15 mouse cellular contexts compared by ENCODE assay signal in genomic region chr1:98280263-98281052, GRCm38 (mm10).
A peak's percentile ranks its signal among the peaks of the same experiment; 100 is the strongest.
DNase-seq lines count a peak whose midpoint lies in the region; ATAC-seq and TF ChIP-seq lines count a peak whose summit lies in the region.
"Had no signal": no experiment of that assay in that cellular context is flagged by ENCODE, and none has a peak within 500 bp of the region (broad histone marks: within the 10 kb centered on the region; RNA-seq: fewer than 3 reads in every experiment).

No protein-coding gene starts in this region.

- no peak overlapping the region for H3K4me3 ChIP-seq in heart, adult 2 months
- no peak overlapping the region for H3K4me3 ChIP-seq in lung, embryonic 15.5 days
- H3K4me3 ChIP-seq in hindbrain, embryonic 15.5 days, result no peak overlapping the region
- H3K4me3 ChIP-seq in neural tube, embryonic 13.5 days, result no peak overlapping the region
- H3K4me3 ChIP-seq: erythroblast, embryonic 14.5 days had no signal

- H3K9me3 ChIP-seq in lung, embryonic 15.5 days, result no peaks in the 10 kb centered on the region
- no peaks in the 10 kb centered on the region for H3K9me3 ChIP-seq in hindbrain, embryonic 15.5 days
- no peaks in the 10 kb centered on the region for H3K9me3 ChIP-seq in neural tube, embryonic 13.5 days

- H3K27ac ChIP-seq in heart, adult 2 months, result peak overlapping the region; percentile 49
- H3K27ac ChIP-seq in lung, embryonic 15.5 days, result peak overlapping the region; percentile 42
- H3K27ac ChIP-seq in hindbrain, embryonic 15.5 days (replicated peaks), result peak overlapping the region; percentile 58
- peak overlapping the region; percentile 61 for H3K27ac ChIP-seq in neural tube, embryonic 13.5 days (replicated peaks)
- H3K27ac ChIP-seq: liver, embryonic 14.5 days had no signal

- H3K4me1 ChIP-seq in heart, adult 2 months (ENCODE audit: control insufficient read depth, insufficient read depth, low read length), result no peaks in the 10 kb centered on the region
- 0 out of 2 replicates have a peak, but pooled peaks cover 3% of the 10 kb centered on the region for H3K4me1 ChIP-seq in lung, embryonic 15.5 days
- H3K4me1 ChIP-seq in hindbrain, embryonic 15.5 days (replicated peaks), result peaks cover 15% of the 10 kb centered on the region; the same call in 1 of the 2 replicates
- peaks cover 8% of the 10 kb centered on the region for H3K4me1 ChIP-seq in neural tube, embryonic 13.5 days (replicated peaks)

- TF ChIP-seq POLR2A in heart, adult 2 months (IDR thresholded peaks at IDR 0.05; ENCODE audit: insufficient read depth, low read depth, low read length), result no peak

- DNase-seq in heart, adult 2 months, result no peak
- DNase-seq in heart, postnatal 25 days (ENCODE audit: low spot score), result no peak
- no peak for DNase-seq in lung, adult 18-20 months
- DNase-seq in urinary bladder, adult 18-20 months (ENCODE audit: low spot score in 2 of 2), result no peak
- DNase-seq: B cell, adult 2 months; cerebellum, postnatal 14 days; gastrocnemius, postnatal 25 days; kidney, adult 18-20 months had no signal

- intact Hi-C loops in heart, adult 2 months (cut with DNase I), result no loop called here
- intact Hi-C loops in heart, postnatal 25 days (cut with DNase I), result no loop called here

- H3K9ac ChIP-seq in heart, adult 2 months (ENCODE audit: low read depth, low read length), result no peak overlapping the region
- no peak overlapping the region for H3K9ac ChIP-seq in lung, embryonic 15.5 days
- no peak overlapping the region for H3K9ac ChIP-seq in hindbrain, embryonic 15.5 days
- no peak overlapping the region for H3K9ac ChIP-seq in neural tube, embryonic 13.5 days
- H3K9ac ChIP-seq: liver, embryonic 14.5 days had no signal

- H3K27me3 ChIP-seq in heart, adult 2 months (ENCODE audit: control insufficient read depth, insufficient read depth, low read length), result no peaks in the 10 kb centered on the region
- no peaks in the 10 kb centered on the region for H3K27me3 ChIP-seq in lung, embryonic 15.5 days
- H3K27me3 ChIP-seq in hindbrain, embryonic 15.5 days, result no peaks in the 10 kb centered on the region
- no peaks in the 10 kb centered on the region for H3K27me3 ChIP-seq in neural tube, embryonic 13.5 days

- no peak for TF ChIP-seq EP300 in heart, adult 2 months (IDR thresholded peaks at IDR 0.05; ENCODE audit: insufficient read depth, low read depth, low read length)

- ATAC-seq in lung, embryonic 15.5 days (ENCODE audit: borderline replicate concordance, extremely low read depth, low FRiP score, low TSS enrichment), result peak; percentile 80; the same call in 1 of the 2 replicates
- ATAC-seq in hindbrain, embryonic 15.5 days (ENCODE audit: low FRiP score, low read depth), result peak; percentile 30; the same call in 1 of the 2 replicates
- ATAC-seq in neural tube, embryonic 13.5 days (ENCODE audit: low read depth), result peak; percentile 78
- ATAC-seq in erythroblast, adult 5-6 weeks (replicated peaks; ENCODE audit: low FRiP score, poor library complexity, severe bottlenecking), result no peak
- ATAC-seq: activated CD4-positive, CD25-positive, alpha-beta regulatory T cell, adult 4 months had no signal

- H3K36me3 ChIP-seq in heart, adult 2 months (ENCODE audit: control insufficient read depth, insufficient read depth, low read length), result no peaks in the 10 kb centered on the region
- H3K36me3 ChIP-seq in lung, embryonic 15.5 days, result no peaks in the 10 kb centered on the region
- no peaks in the 10 kb centered on the region for H3K36me3 ChIP-seq in hindbrain, embryonic 15.5 days
- H3K36me3 ChIP-seq in neural tube, embryonic 13.5 days, result no peaks in the 10 kb centered on the region

- H3K79me2 ChIP-seq in heart, adult 2 months (replicated peaks; ENCODE audit: control insufficient read depth, insufficient read depth, low read length), result no peaks in the 10 kb centered on the region

- no peak for TF ChIP-seq CTCF in heart, adult 2 months (IDR thresholded peaks at IDR 0.05)

- WGBS in heart, adult 2 months, result 55% methylated on average over 9 of the region's 9 CpGs
- 37% methylated on average over 9 of the region's 9 CpGs for WGBS in lung, embryonic 15.5 days
- WGBS in hindbrain, embryonic 15.5 days, result 64% methylated on average over 9 of the region's 9 CpGs
- 69% methylated on average over 9 of the region's 9 CpGs for WGBS in neural tube, embryonic 13.5 days

- H3K4me2 ChIP-seq in lung, embryonic 15.5 days, result no peak overlapping the region
- no peak overlapping the region for H3K4me2 ChIP-seq in hindbrain, embryonic 15.5 days
- H3K4me2 ChIP-seq in neural tube, embryonic 13.5 days, result no peak overlapping the region
